In genomic region chr7:69490566-69491466, GRCm38 (mm10) we compare ENCODE assay signal across 8 mouse cellular contexts.
DNase-seq lines count a peak whose midpoint lies in the region; ATAC-seq and TF ChIP-seq lines count a peak whose summit lies in the region.

No protein-coding gene starts in this region.

- no peaks in the 10 kb centered on the region for H3K9me3 ChIP-seq in heart, embryonic 12.5 days (replicated peaks)
- no peaks in the 10 kb centered on the region for H3K9me3 ChIP-seq in kidney, embryonic 14.5 days (ENCODE audit: control insufficient read depth, low read length)
- no peaks in the 10 kb centered on the region for H3K9me3 ChIP-seq in limb, embryonic 12.5 days
- no peaks in the 10 kb centered on the region for H3K9me3 ChIP-seq in midbrain, postnatal 0 days (ENCODE audit: low read length)

- no peak for ATAC-seq in heart, embryonic 12.5 days (ENCODE audit: insufficient number of reproducible peaks, low FRiP score)
- peak; percentile 95 for ATAC-seq in kidney, embryonic 14.5 days (ENCODE audit: low FRiP score, low TSS enrichment)
- ATAC-seq in limb, embryonic 12.5 days (ENCODE audit: insufficient number of reproducible peaks, insufficient read depth, low FRiP score, low TSS enrichment, low read depth) = peak; percentile 68; the same call in 1 of the 2 replicates
- ATAC-seq in midbrain, postnatal 0 days (ENCODE audit: low FRiP score) = peak; percentile 68; the same call in 1 of the 2 replicates

- H3K36me3 ChIP-seq in heart, embryonic 12.5 days = no peaks in the 10 kb centered on the region
- no peaks in the 10 kb centered on the region for H3K36me3 ChIP-seq in kidney, embryonic 14.5 days (ENCODE audit: control insufficient read depth, insufficient read depth, low read length)
- no peaks in the 10 kb centered on the region for H3K36me3 ChIP-seq in limb, embryonic 12.5 days
- no peaks in the 10 kb centered on the region for H3K36me3 ChIP-seq in midbrain, postnatal 0 days (ENCODE audit: insufficient read depth, low read length)

- peak; percentile 91 for DNase-seq in heart, adult 11 months
- DNase-seq in embryo, embryonic 11 days = peak; percentile 87
- peak; percentile 23 to 46 for DNase-seq in gastrocnemius, postnatal 36 days
- peak; percentile 87 for DNase-seq in midbrain, postnatal 0 days (ENCODE audit: low spot score)
- peak; percentile 86 for DNase-seq in testis, postnatal 10 days (ENCODE audit: low spot score)

- intact Hi-C loops in gastrocnemius, postnatal 36 days (cut with DNase I) = loop anchor here (5.0 to 10.0 kb wide), 2 partner anchors 846 to 1924 kb away; no protein-coding TSS in a partner anchor

- H3K4me1 ChIP-seq in heart, embryonic 12.5 days (replicated peaks) = no peaks in the 10 kb centered on the region
- no peaks in the 10 kb centered on the region for H3K4me1 ChIP-seq in kidney, embryonic 14.5 days (ENCODE audit: control insufficient read depth, insufficient read depth, low read length)
- H3K4me1 ChIP-seq in limb, embryonic 12.5 days (replicated peaks) = peaks cover 19% of the 10 kb centered on the region; the same call in 1 of the 2 replicates
- no peaks in the 10 kb centered on the region for H3K4me1 ChIP-seq in midbrain, postnatal 0 days (ENCODE audit: insufficient read depth, low read length)

- H3K27ac ChIP-seq in heart, embryonic 12.5 days (ENCODE audit: poor library complexity, severe bottlenecking) = no peak overlapping the region
- no peak overlapping the region for H3K27ac ChIP-seq in kidney, embryonic 14.5 days (ENCODE audit: low read depth, low read length)
- H3K27ac ChIP-seq in limb, embryonic 12.5 days = no peak overlapping the region
- H3K27ac ChIP-seq in midbrain, postnatal 0 days (ENCODE audit: low read depth, low read length) = no peak overlapping the region

- no peak overlapping the region for H3K9ac ChIP-seq in heart, embryonic 12.5 days
- H3K9ac ChIP-seq in kidney, embryonic 14.5 days (ENCODE audit: low read depth, low read length) = no peak overlapping the region
- H3K9ac ChIP-seq in limb, embryonic 12.5 days (replicated peaks) = no peak overlapping the region
- no peak overlapping the region for H3K9ac ChIP-seq in midbrain, postnatal 0 days (replicated peaks; ENCODE audit: low read length, poor library complexity, severe bottlenecking)

- peak; percentile 98 for TF ChIP-seq CTCF in midbrain, postnatal 0 days (IDR thresholded peaks at IDR 0.05)

- no peaks in the 10 kb centered on the region for H3K27me3 ChIP-seq in heart, embryonic 12.5 days (replicated peaks)
- no peaks in the 10 kb centered on the region for H3K27me3 ChIP-seq in kidney, embryonic 14.5 days (ENCODE audit: control insufficient read depth, insufficient read depth, low read length)
- H3K27me3 ChIP-seq in limb, embryonic 12.5 days = peaks cover 11% of the 10 kb centered on the region; the same call in 1 of the 2 replicates
- H3K27me3 ChIP-seq in midbrain, postnatal 0 days (ENCODE audit: insufficient read depth, low read length) = 0 out of 2 replicates have a peak, but pooled peaks cover 5% of the 10 kb centered on the region

- H3K4me2 ChIP-seq in heart, embryonic 12.5 days = no peak overlapping the region
- H3K4me2 ChIP-seq in kidney, embryonic 14.5 days (replicated peaks; ENCODE audit: low read depth, low read length) = peak overlapping the region; percentile 18; the same call in 1 of the 2 replicates
- no peak overlapping the region for H3K4me2 ChIP-seq in limb, embryonic 12.5 days
- H3K4me2 ChIP-seq in midbrain, postnatal 0 days (ENCODE audit: low read depth, low read length, poor library complexity, severe bottlenecking) = peak overlapping the region; percentile 29; the same call in 1 of the 2 replicates

- WGBS in heart, embryonic 12.5 days = 38% methylated on average over 16 of the region's 16 CpGs
- 33% methylated on average over 16 of the region's 16 CpGs for WGBS in kidney, embryonic 14.5 days
- 25% methylated on average over 16 of the region's 16 CpGs for WGBS in limb, embryonic 12.5 days
- WGBS in midbrain, postnatal 0 days = 34% methylated on average over 16 of the region's 16 CpGs

- H3K4me3 ChIP-seq in heart, embryonic 12.5 days = no peak overlapping the region
- H3K4me3 ChIP-seq in kidney, embryonic 14.5 days (ENCODE audit: low read length) = no peak overlapping the region; the same call in 1 of the 2 replicates
- no peak overlapping the region for H3K4me3 ChIP-seq in limb, embryonic 12.5 days (replicated peaks)
- H3K4me3 ChIP-seq in midbrain, postnatal 0 days (ENCODE audit: low read depth, low read length) = no peak overlapping the region

Comparison
In these comparisons a context has a peak if more than half of its experiments do, and no peak if none do; other contexts are left out.
1. DNase-seq: peak in every context shown above with its lines; median percentile 91 in heart, adult 11 months; 87 in embryo, embryonic 11 days; 87 in midbrain, postnatal 0 days; 86 in testis, postnatal 10 days; 34 in gastrocnemius, postnatal 36 days.
2. H3K4me2 ChIP-seq: peak in kidney, embryonic 14.5 days (single experiment) and midbrain, postnatal 0 days (single experiment); none in heart, embryonic 12.5 days (single experiment) and limb, embryonic 12.5 days (single experiment).